8 mouse cellular contexts compared by ENCODE assay signal in genomic region chr5:130256678-130257271, GRCm38 (mm10). TPM values are rescaled to one million over a fixed set of nuclear protein-coding genes. Genes with fewer than 3 reads are reported as not detected.
DNase-seq lines count a peak whose midpoint lies in the region; ATAC-seq and TF ChIP-seq lines count a peak whose summit lies in the region.

No protein-coding gene starts in this region.

- peaks cover 40% of the 10 kb centered on the region for H3K79me2 ChIP-seq in CH12.LX (replicated peaks; ENCODE audit: control insufficient read depth, extremely low read depth, insufficient read depth, poor library complexity, severe bottlenecking)

- peak; percentile 99 for DNase-seq in CH12.LX (ENCODE audit: extremely low read depth)
- DNase-seq in c-Kit-positive CD71-positive TER-119-negative erythroid progenitor cells, embryonic 14.5 days (ENCODE audit: low read depth) = peak; percentile 96
- peak; percentile 92 for DNase-seq in forebrain, embryonic 11.5 days (ENCODE audit: low spot score)
- peak; percentile 97 to 99 for DNase-seq in kidney, postnatal 36 days
- peak; percentile 98 for DNase-seq in telencephalon, adult 2 months (ENCODE audit: low read depth, low spot score)

- in situ Hi-C loops in CH12.LX (cut with MboI; ENCODE audit: low pct_ligation_motif_present, low pct_unique_long_range_greater_than_20kb, low sequenced_read_pairs) = no loop called here

- no peak for TF ChIP-seq RAD21 in CH12.LX (IDR thresholded peaks at IDR 0.05; ENCODE audit: low read depth, low read length)

- dilution Hi-C loops in CH12.LX (cut with MboI; ENCODE audit: extremely low pct_ligation_motif_present, extremely low pct_unique_long_range_greater_than_20kb, low sequenced_read_pairs) = no loop called here

- peak; percentile 96 for TF ChIP-seq POLR2A in CH12.LX (IDR thresholded peaks at IDR 0.05; ENCODE audit: low read depth, low read length)

- TF ChIP-seq CTCF in CH12.LX (conservative IDR thresholded peaks at IDR 0.05 in 1 of 2, IDR thresholded peaks at IDR 0.05 in 1 of 2; ENCODE audit: low read depth in 2 of 2, low read length in 2 of 2) = no peak

- no peak for TF ChIP-seq EP300 in CH12.LX (IDR thresholded peaks at IDR 0.05; ENCODE audit: low read length)

- peak overlapping the region; percentile 88 to 96 (median 94) for H3K4me3 ChIP-seq in CH12.LX (replicated peaks in 1 of 3; ENCODE audit: low read depth in 2 of 3, low read length in 2 of 3, poor library complexity in 1 of 3)
- peak overlapping the region; percentile 55 for H3K4me3 ChIP-seq in forebrain, embryonic 11.5 days (ENCODE audit: low read depth, low read length)
- peak overlapping the region; percentile 65 for H3K4me3 ChIP-seq in heart, embryonic 16.5 days (ENCODE audit: low read length)
- peak overlapping the region; percentile 82 for H3K4me3 ChIP-seq in liver, embryonic 15.5 days (replicated peaks)
- H3K4me3 ChIP-seq in neural tube, embryonic 12.5 days = peak overlapping the region; percentile 70

- H3K9ac ChIP-seq in CH12.LX (ENCODE audit: insufficient read depth, low read depth) = peak overlapping the region; percentile 73
- peak overlapping the region; percentile 68 for H3K9ac ChIP-seq in forebrain, embryonic 11.5 days (ENCODE audit: low read length)
- H3K9ac ChIP-seq in heart, embryonic 16.5 days (ENCODE audit: low read length) = peak overlapping the region; percentile 77
- peak overlapping the region; percentile 83 for H3K9ac ChIP-seq in liver, embryonic 15.5 days
- peak overlapping the region; percentile 72 for H3K9ac ChIP-seq in neural tube, embryonic 12.5 days

- H3K9me3 ChIP-seq in CH12.LX (replicated peaks; ENCODE audit: low read length) = no peaks in the 10 kb centered on the region
- H3K9me3 ChIP-seq in forebrain, embryonic 11.5 days (ENCODE audit: control insufficient read depth, low read length) = no peaks in the 10 kb centered on the region
- H3K9me3 ChIP-seq in heart, embryonic 16.5 days (replicated peaks; ENCODE audit: control insufficient read depth, low read length) = no peaks in the 10 kb centered on the region
- no peaks in the 10 kb centered on the region for H3K9me3 ChIP-seq in liver, embryonic 15.5 days (replicated peaks)
- H3K9me3 ChIP-seq in neural tube, embryonic 12.5 days = no peaks in the 10 kb centered on the region

- peaks cover 18 to 37% of the 10 kb centered on the region in 2 experiments for H3K36me3 ChIP-seq in CH12.LX (replicated peaks in 1 of 2; ENCODE audit: control insufficient read depth in 1 of 2, insufficient read depth in 1 of 2, low read length in 1 of 2)
- H3K36me3 ChIP-seq in forebrain, embryonic 11.5 days (ENCODE audit: control insufficient read depth, insufficient read depth, low read length) = peaks cover 5% of the 10 kb centered on the region; the same call in 1 of the 2 replicates
- H3K36me3 ChIP-seq in heart, embryonic 16.5 days (ENCODE audit: control insufficient read depth, insufficient read depth) = peaks cover 16% of the 10 kb centered on the region
- H3K36me3 ChIP-seq in liver, embryonic 15.5 days (replicated peaks) = peaks cover 22% of the 10 kb centered on the region
- peaks cover 15% of the 10 kb centered on the region for H3K36me3 ChIP-seq in neural tube, embryonic 12.5 days

- peak overlapping the region; percentile 99 for H3K4me2 ChIP-seq in CH12.LX (ENCODE audit: insufficient read depth, low read depth, poor library complexity, severe bottlenecking)
- H3K4me2 ChIP-seq in forebrain, embryonic 11.5 days (ENCODE audit: low read depth, low read length, severe bottlenecking) = peak overlapping the region; percentile 76
- peak overlapping the region; percentile 78 for H3K4me2 ChIP-seq in heart, embryonic 16.5 days (ENCODE audit: low read depth, low read length)
- H3K4me2 ChIP-seq in liver, embryonic 15.5 days = peak overlapping the region; percentile 91
- peak overlapping the region; percentile 66 for H3K4me2 ChIP-seq in neural tube, embryonic 12.5 days (replicated peaks)

- peak; percentile 93 for ATAC-seq in forebrain, embryonic 11.5 days (replicated peaks; ENCODE audit: low FRiP score)
- ATAC-seq in heart, embryonic 16.5 days (replicated peaks; ENCODE audit: extremely low read depth, insufficient read depth, low FRiP score) = peak; percentile 93
- peak; percentile 88 for ATAC-seq in liver, embryonic 15.5 days (ENCODE audit: insufficient read depth)
- ATAC-seq in neural tube, embryonic 12.5 days (ENCODE audit: low FRiP score, low read depth) = peak; percentile 94

- no peaks in the 10 kb centered on the region for H3K27me3 ChIP-seq in CH12.LX (replicated peaks)
- H3K27me3 ChIP-seq in forebrain, embryonic 11.5 days (ENCODE audit: control insufficient read depth, insufficient read depth, low read length) = no peaks in the 10 kb centered on the region
- H3K27me3 ChIP-seq in heart, embryonic 16.5 days (ENCODE audit: control insufficient read depth, insufficient read depth, low read length) = no peaks in the 10 kb centered on the region
- H3K27me3 ChIP-seq in liver, embryonic 15.5 days = no peaks in the 10 kb centered on the region
- H3K27me3 ChIP-seq in neural tube, embryonic 12.5 days (replicated peaks) = no peaks in the 10 kb centered on the region

- peak overlapping the region; percentile 60 for H3K27ac ChIP-seq in CH12.LX (ENCODE audit: insufficient read depth, low read depth)
- no peak overlapping the region; the same call in 1 of the 2 replicates for H3K27ac ChIP-seq in forebrain, embryonic 11.5 days (ENCODE audit: low read depth, low read length)
- peak overlapping the region; percentile 82 for H3K27ac ChIP-seq in heart, embryonic 16.5 days (ENCODE audit: low read length)
- H3K27ac ChIP-seq in liver, embryonic 15.5 days (replicated peaks) = peak overlapping the region; percentile 90
- peak overlapping the region; percentile 53; the same call in 1 of the 2 replicates for H3K27ac ChIP-seq in neural tube, embryonic 12.5 days

- peaks cover 2 to 32% of the 10 kb centered on the region in 2 experiments; a peak in 2 of 4 replicates for H3K4me1 ChIP-seq in CH12.LX (ENCODE audit: control insufficient read depth in 1 of 2, insufficient read depth in 2 of 2)
- H3K4me1 ChIP-seq in forebrain, embryonic 11.5 days (replicated peaks; ENCODE audit: control insufficient read depth, insufficient read depth, low read length) = peaks cover 3% of the 10 kb centered on the region; the same call in 1 of the 2 replicates
- H3K4me1 ChIP-seq in heart, embryonic 16.5 days (ENCODE audit: control insufficient read depth, insufficient read depth, low read length) = peaks cover 16% of the 10 kb centered on the region
- H3K4me1 ChIP-seq in liver, embryonic 15.5 days (replicated peaks) = peaks cover 34% of the 10 kb centered on the region
- H3K4me1 ChIP-seq in neural tube, embryonic 12.5 days = peaks cover 13% of the 10 kb centered on the region; the same call in 1 of the 2 replicates

- WGBS in forebrain, embryonic 11.5 days = 1% methylated on average over 25 of the region's 25 CpGs
- 0% methylated on average over 25 of the region's 25 CpGs for WGBS in heart, embryonic 16.5 days
- 1% methylated on average over 25 of the region's 25 CpGs for WGBS in liver, embryonic 15.5 days (ENCODE audit: insufficient replicate concordance)
- WGBS in neural tube, embryonic 12.5 days = 1% methylated on average over 25 of the region's 25 CpGs

TF ChIP-seq in CH12.LX, 34 proteins besides CTCF, POLR2A, EP300 and RAD21 (continues in another document):
- TF ChIP-seq E2F4 (IDR thresholded peaks at IDR 0.05; ENCODE audit: insufficient replicate concordance, low read depth, low read length) (peak; percentile 94), JUN (IDR thresholded peaks at IDR 0.05; ENCODE audit: insufficient read depth, low read depth, low read length) (no peak), NELFE (IDR thresholded peaks at IDR 0.05; ENCODE audit: low read depth, low read length) (peak; percentile 96), HCFC1 (IDR thresholded peaks at IDR 0.05; ENCODE audit: low read depth, low read length) (peak; percentile 76), CHD2 (IDR thresholded peaks at IDR 0.05; ENCODE audit: low read length) (peak; percentile 49; the same call in 1 of the 2 replicates), RCOR1 (conservative IDR thresholded peaks at IDR 0.05; ENCODE audit: low read depth, low read length) (no peak), PAX5 (IDR thresholded peaks at IDR 0.05; ENCODE audit: low read length) (no peak), ELF1 (IDR thresholded peaks at IDR 0.05; ENCODE audit: low read depth, low read length) (peak; percentile 97), ZNF384 (IDR thresholded peaks at IDR 0.05; ENCODE audit: low read depth, low read length) (peak; percentile 100), POLR2AphosphoS2 (IDR thresholded peaks at IDR 0.05; ENCODE audit: low read depth, low read length) (0 out of 2 replicates have a peak, but pooled peaks have one; percentile 63), IRF4 (IDR thresholded peaks at IDR 0.05; ENCODE audit: low read depth, low read length) (peak; percentile 80)

RNA-seq across cellular contexts. Expression of gene Tyw1, which starts 1.4 kb away (rescaled TPM):
- 45.5 and 46.5 TPM in 2 replicates for total RNA-seq in CH12.LX (2012; rRNA removed)
- total RNA-seq in CH12.LX (2014; rRNA removed) = 34.7 and 35.1 TPM in 2 replicates
- 34.0 and 37.1 TPM in 2 replicates for polyA plus RNA-seq in CH12.LX (2012; ENCODE audit: insufficient read length, low read depth)
- 26.2 and 29.0 TPM in 2 replicates for polyA plus RNA-seq in forebrain, embryonic 11.5 days (2014; fragmentation: Nextera tagmentation; extraction: Ambion mirVana)
- polyA plus RNA-seq in heart, embryonic 16.5 days (2015; fragmentation: Nextera tagmentation; extraction: Ambion mirVana) = 16.1 and 17.7 TPM in 2 replicates
- 10.9 and 11.2 TPM in 2 replicates for polyA plus RNA-seq in liver, embryonic 15.5 days (2015; fragmentation: Nextera tagmentation; extraction: Ambion mirVana)
- polyA plus RNA-seq in neural tube, embryonic 12.5 days (2016; fragmentation: Nextera tagmentation; extraction: Ambion mirVana) = 27.7 and 29.5 TPM in 2 replicates

RNA-seq across cellular contexts. Expression of gene Sbds, which starts 1.4 kb away (rescaled TPM):
- total RNA-seq in CH12.LX (2012; rRNA removed) = 37.0 and 48.7 TPM in 2 replicates
- 43.9 and 44.0 TPM in 2 replicates for total RNA-seq in CH12.LX (2014; rRNA removed)
- 81.2 and 93.2 TPM in 2 replicates for polyA plus RNA-seq in CH12.LX (2012; ENCODE audit: insufficient read length, low read depth)
- polyA plus RNA-seq in forebrain, embryonic 11.5 days (2014; fragmentation: Nextera tagmentation; extraction: Ambion mirVana) = 65.4 and 76.8 TPM in 2 replicates
- 60.1 and 65.7 TPM in 2 replicates for polyA plus RNA-seq in heart, embryonic 16.5 days (2015; fragmentation: Nextera tagmentation; extraction: Ambion mirVana)
- 42.5 and 46.6 TPM in 2 replicates for polyA plus RNA-seq in liver, embryonic 15.5 days (2015; fragmentation: Nextera tagmentation; extraction: Ambion mirVana)
- polyA plus RNA-seq in neural tube, embryonic 12.5 days (2016; fragmentation: Nextera tagmentation; extraction: Ambion mirVana) = 75.5 and 76.7 TPM in 2 replicates

RNA-seq across cellular contexts. Expression of gene Tmem248, which starts 39.9 kb away (rescaled TPM):
- total RNA-seq in CH12.LX (2012; rRNA removed) = 82.9 and 100 TPM in 2 replicates
- total RNA-seq in CH12.LX (2014; rRNA removed) = 72.1 and 77.6 TPM in 2 replicates
- 80.9 and 87.7 TPM in 2 replicates for polyA plus RNA-seq in CH12.LX (2012; ENCODE audit: insufficient read length, low read depth)
- 34.7 and 35.3 TPM in 2 replicates for polyA plus RNA-seq in forebrain, embryonic 11.5 days (2014; fragmentation: Nextera tagmentation; extraction: Ambion mirVana)
- 21.6 and 28.5 TPM in 2 replicates for polyA plus RNA-seq in heart, embryonic 16.5 days (2015; fragmentation: Nextera tagmentation; extraction: Ambion mirVana)
- polyA plus RNA-seq in liver, embryonic 15.5 days (2015; fragmentation: Nextera tagmentation; extraction: Ambion mirVana) = 22.7 and 26.2 TPM in 2 replicates
- 30.7 and 31.6 TPM in 2 replicates for polyA plus RNA-seq in neural tube, embryonic 12.5 days (2016; fragmentation: Nextera tagmentation; extraction: Ambion mirVana)
